In genomic region chr17:8657661-8658060, GRCm38 (mm10) we compare ENCODE assay signal across 17 mouse cellular contexts.
A peak's percentile ranks its signal among the peaks of the same experiment; 100 is the strongest.
DNase-seq lines count a peak whose midpoint lies in the region; ATAC-seq and TF ChIP-seq lines count a peak whose summit lies in the region.
"Had no signal": no experiment of that assay in that cellular context is flagged by ENCODE, and none has a peak within 500 bp of the region (broad histone marks: within the 10 kb centered on the region; RNA-seq: fewer than 3 reads in every experiment).

No protein-coding gene starts in this region.

- TF ChIP-seq EP300 in lung, postnatal 0 days (IDR thresholded peaks at IDR 0.05) = no peak

- WGBS in hindbrain, embryonic 10.5 days = 82% methylated on average over 9 of the region's 9 CpGs
- WGBS in hindbrain, embryonic 16.5 days = 77% methylated on average over 9 of the region's 9 CpGs
- WGBS in lung, postnatal 0 days = 64% methylated on average over 9 of the region's 9 CpGs
- 77% methylated on average over 9 of the region's 9 CpGs for WGBS in intestine, postnatal 0 days

- intact Hi-C loops in gastrocnemius, postnatal 14 days (cut with DNase I; ENCODE audit: low total_unique reads) = no loop called here

- H3K4me1 ChIP-seq in hindbrain, embryonic 10.5 days (replicated peaks) = peaks cover 8% of the 10 kb centered on the region; the same call in 1 of the 2 replicates
- no peaks in the 10 kb centered on the region for H3K4me1 ChIP-seq in hindbrain, embryonic 16.5 days (ENCODE audit: control insufficient read depth, insufficient read depth, low read depth, low read length)
- H3K4me1 ChIP-seq in lung, postnatal 0 days (ENCODE audit: insufficient read depth, low read depth, low read length) = no peaks in the 10 kb centered on the region
- H3K4me1 ChIP-seq in intestine, postnatal 0 days (replicated peaks; ENCODE audit: control insufficient read depth, insufficient read depth, low read length) = no peaks in the 10 kb centered on the region
- H3K4me1 ChIP-seq: embryonic facial prominence, embryonic 13.5 days; heart, embryonic 12.5 days; liver, embryonic 13.5 days; neural tube, embryonic 12.5 days had no signal

- H3K36me3 ChIP-seq in hindbrain, embryonic 10.5 days = no peaks in the 10 kb centered on the region
- no peaks in the 10 kb centered on the region for H3K36me3 ChIP-seq in hindbrain, embryonic 16.5 days (ENCODE audit: control insufficient read depth, insufficient read depth, low read length)
- no peaks in the 10 kb centered on the region for H3K36me3 ChIP-seq in lung, postnatal 0 days (ENCODE audit: insufficient read depth, low read length)
- no peaks in the 10 kb centered on the region for H3K36me3 ChIP-seq in intestine, postnatal 0 days (ENCODE audit: control insufficient read depth, insufficient read depth)
- H3K36me3 ChIP-seq: embryonic facial prominence, embryonic 13.5 days; heart, embryonic 12.5 days; kidney, embryonic 15.5 days; liver, embryonic 13.5 days; neural tube, embryonic 12.5 days had no signal

- H3K4me2 ChIP-seq in hindbrain, embryonic 16.5 days (ENCODE audit: low read length) = no peak overlapping the region
- H3K4me2 ChIP-seq in lung, postnatal 0 days (replicated peaks; ENCODE audit: low read depth, low read length) = no peak overlapping the region
- H3K4me2 ChIP-seq in intestine, postnatal 0 days (replicated peaks; ENCODE audit: low read depth) = no peak overlapping the region
- H3K4me2 ChIP-seq: embryonic facial prominence, embryonic 13.5 days; heart, embryonic 12.5 days; kidney, embryonic 15.5 days; liver, embryonic 13.5 days; neural tube, embryonic 12.5 days had no signal

- H3K27ac ChIP-seq in hindbrain, embryonic 10.5 days = no peak overlapping the region
- H3K27ac ChIP-seq in hindbrain, embryonic 16.5 days (ENCODE audit: low read depth, low read length) = no peak overlapping the region
- no peak overlapping the region for H3K27ac ChIP-seq in lung, postnatal 0 days (ENCODE audit: low read length)
- no peak overlapping the region for H3K27ac ChIP-seq in intestine, postnatal 0 days (ENCODE audit: low read depth, low read length)
- H3K27ac ChIP-seq: embryonic facial prominence, embryonic 13.5 days; kidney, embryonic 15.5 days; layer of hippocampus, adult 2 months; left cerebral cortex, adult 2 months; liver, embryonic 13.5 days; neural tube, embryonic 12.5 days had no signal

- no peak overlapping the region for H3K4me3 ChIP-seq in hindbrain, embryonic 10.5 days
- H3K4me3 ChIP-seq in hindbrain, embryonic 16.5 days (ENCODE audit: low read length) = no peak overlapping the region
- no peak overlapping the region for H3K4me3 ChIP-seq in lung, postnatal 0 days (ENCODE audit: low read depth, low read length)
- H3K4me3 ChIP-seq in intestine, postnatal 0 days (ENCODE audit: low read depth, low read length) = no peak overlapping the region
- H3K4me3 ChIP-seq: embryonic facial prominence, embryonic 13.5 days; heart, embryonic 12.5 days; kidney, embryonic 15.5 days; layer of hippocampus, adult 2 months; left cerebral cortex, adult 2 months; liver, embryonic 13.5 days; neural tube, embryonic 12.5 days had no signal

- peak; percentile 13 for DNase-seq in hindbrain, embryonic 10.5 days (ENCODE audit: low spot score)
- DNase-seq in NIH3T3 (ENCODE audit: low read depth) = peak; percentile 14
- peak; percentile 52 to 56 for DNase-seq in adrenal gland, postnatal 36 days
- DNase-seq in gastrocnemius, postnatal 14 days = peak; percentile 12
- no peak for DNase-seq in lung, postnatal 0 days (ENCODE audit: low spot score)
- DNase-seq: cerebellum, postnatal 10 days; heart, postnatal 36 days; liver, embryonic 13.5 days; thymus, postnatal 36 days had no signal

- H3K9ac ChIP-seq in hindbrain, embryonic 16.5 days (ENCODE audit: low read depth, low read length) = no peak overlapping the region
- no peak overlapping the region for H3K9ac ChIP-seq in lung, postnatal 0 days (replicated peaks; ENCODE audit: low read depth)
- no peak overlapping the region for H3K9ac ChIP-seq in intestine, postnatal 0 days (ENCODE audit: low read depth, low read length)
- H3K9ac ChIP-seq: embryonic facial prominence, embryonic 13.5 days; heart, embryonic 12.5 days; kidney, embryonic 15.5 days; liver, embryonic 13.5 days; neural tube, embryonic 12.5 days had no signal

- ATAC-seq in hindbrain, embryonic 16.5 days = no peak
- no peak for ATAC-seq in lung, postnatal 0 days
- no peak for ATAC-seq in intestine, postnatal 0 days

- no peaks in the 10 kb centered on the region for H3K9me3 ChIP-seq in hindbrain, embryonic 10.5 days
- H3K9me3 ChIP-seq in hindbrain, embryonic 16.5 days (ENCODE audit: control insufficient read depth, low read length) = no peaks in the 10 kb centered on the region
- no peaks in the 10 kb centered on the region for H3K9me3 ChIP-seq in lung, postnatal 0 days (ENCODE audit: low read length)
- no peaks in the 10 kb centered on the region for H3K9me3 ChIP-seq in intestine, postnatal 0 days (ENCODE audit: control insufficient read depth)
- H3K9me3 ChIP-seq: embryonic facial prominence, embryonic 13.5 days; heart, embryonic 12.5 days; kidney, embryonic 15.5 days; liver, embryonic 13.5 days; neural tube, embryonic 12.5 days had no signal

- TF ChIP-seq CTCF in lung, postnatal 0 days (IDR thresholded peaks at IDR 0.05) = no peak
- TF ChIP-seq CTCF in intestine, postnatal 0 days (IDR thresholded peaks at IDR 0.05; ENCODE audit: low read depth) = no peak

- no peaks in the 10 kb centered on the region for H3K27me3 ChIP-seq in hindbrain, embryonic 10.5 days (ENCODE audit: insufficient read depth, poor library complexity, severe bottlenecking)
- H3K27me3 ChIP-seq in hindbrain, embryonic 16.5 days (replicated peaks; ENCODE audit: control insufficient read depth, insufficient read depth, low read length) = no peaks in the 10 kb centered on the region
- H3K27me3 ChIP-seq in lung, postnatal 0 days (replicated peaks; ENCODE audit: insufficient read depth, low read length) = no peaks in the 10 kb centered on the region
- H3K27me3 ChIP-seq in intestine, postnatal 0 days (replicated peaks; ENCODE audit: control insufficient read depth, insufficient read depth, low read length) = no peaks in the 10 kb centered on the region
- H3K27me3 ChIP-seq: embryonic facial prominence, embryonic 13.5 days; kidney, embryonic 15.5 days; liver, embryonic 13.5 days; neural tube, embryonic 12.5 days had no signal
